Mouse (Mus musculus) lung, embryonic 14.5 days (tissue): ENCODE measurements around the gene Themis2. TPM values are rescaled to one million over a fixed set of nuclear protein-coding genes. Genes with fewer than 3 reads are reported as not detected.
"Not testable (repeated sequence)": the region's sequence is repeated elsewhere in the genome, so short reads cannot be mapped to it uniquely, and the experiment has no call there.

Experiments
- ATAC-seq: fragments of 200-750 bp; cut with Nextera tagmentation; 2 replicates; pipeline ENCODE4 v1.8.0; 2017; ENCODE audit warnings: mild to moderate bottlenecking, moderate TSS enrichment, moderate library complexity; ENCODE audit not compliant: insufficient read depth
- DNase-seq: peaks from one replicate; pipeline ENCODE4 v3.0.0-alpha.2; 2015
- H3K27ac ChIP-seq: fragments of 300-500 bp; sonication (generic); 2 replicates; pipeline ENCODE4 v1.5.1; 2014; ENCODE audit warnings: low read depth, mild to moderate bottlenecking, moderate library complexity
- H3K27me3 ChIP-seq: fragments of 300-500 bp; sonication (generic); 2 replicates; pipeline ENCODE4 v1.6.1; 2014; ENCODE audit warnings: low read length, control low read depth; ENCODE audit not compliant: insufficient read depth
- H3K36me3 ChIP-seq: fragments of 300-500 bp; sonication (generic); 2 replicates; pipeline ENCODE4 v1.6.1; 2014; ENCODE audit warnings: control low read depth; ENCODE audit not compliant: insufficient read depth
- H3K4me1 ChIP-seq: fragments of 300-500 bp; sonication (generic); 2 replicates; pipeline ENCODE4 v1.6.1; 2014; ENCODE audit warnings: antibody characterized with exemption, control low read depth; ENCODE audit not compliant: insufficient read depth
- H3K4me2 ChIP-seq: fragments of 300-500 bp; sonication (generic); 2 replicates; pipeline ENCODE4 v1.6.1; 2014; ENCODE audit warnings: mild to moderate bottlenecking
- H3K4me3 ChIP-seq: fragments of 300-500 bp; sonication (generic); 2 replicates; pipeline ENCODE4 v1.5.1; 2014; ENCODE audit warnings: low read depth, low read length
- H3K9ac ChIP-seq: fragments of 300-500 bp; sonication (generic); 2 replicates; pipeline ENCODE4 v1.6.1; 2014
- H3K9me3 ChIP-seq: fragments of 300-500 bp; sonication (generic); 2 replicates; pipeline ENCODE4 v1.6.1; 2016; ENCODE audit warnings: low read depth, low read length, control low read depth
- CTCF ChIP-seq: IDR thresholded peaks from 2 replicates; pipeline ENCODE4 v1.5.1; 2016; ENCODE audit warnings: antibody characterized with exemption, low read depth
- WGBS: fragments of 180-500 bp; shearing (Covaris S2); extraction: QIAGEN DNeasy Blood & Tissue Kit; methylation state at CpG from one replicate; pipeline ENCODE4 v1.1.7; 2014; 5-methylcytosine and 5-hydroxymethylcytosine counted together
- polyA plus RNA-seq: library from polyadenylated mRNA; unstranded; fragments of >200 nt; fragmentation: Nextera tagmentation; extraction: Ambion mirVana; gene quantifications from 2 replicates; pipeline ENCODE4 v1.2.1, GENCODE M21; 2014

Themis2 gene
- polyA plus RNA-seq, 1 experiment from 2014 or later = 1.8 TPM

DNA sequence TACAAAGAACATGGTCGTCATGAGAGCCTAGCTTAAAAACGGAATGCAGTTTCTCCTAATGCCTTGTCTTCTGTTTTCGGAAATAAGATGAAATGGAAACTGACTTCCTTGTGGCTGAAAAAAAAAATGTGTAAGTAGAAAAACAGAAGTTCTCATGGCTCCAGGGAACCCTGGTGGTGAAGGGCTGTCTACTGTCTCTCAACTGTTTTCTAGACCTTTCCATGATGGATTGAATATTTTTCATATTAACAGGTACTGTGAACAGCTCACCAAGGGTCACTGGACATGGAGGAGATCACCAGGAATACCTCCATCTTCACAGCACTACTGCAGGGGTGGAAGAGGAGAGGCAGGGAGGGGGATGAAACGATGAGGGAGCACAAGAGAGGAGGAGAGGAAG is 1.8 kb upstream of the Themis2 start:
- Histone ChIP-seq H3K4me1 (0 out of 2 replicates have a peak, but pooled peaks cover 5% of the 10 kb centered on the region), H3K36me3 (no peaks in the 10 kb centered on the region), H3K4me3 (no peak overlapping the region), H3K9me3 (no peaks in the 10 kb centered on the region), H3K4me2 (no peak overlapping the region), H3K27ac (no peak overlapping the region), H3K27me3 (peaks cover 15% of the 10 kb centered on the region; the same call in 1 of the 2 replicates), H3K9ac (no peak overlapping the region)
- WGBS = 64% methylated on average over 4 of the region's 4 CpGs
- no peak for ATAC-seq
- no peak for DNase-seq
- TF ChIP-seq CTCF = no peak

DNA sequence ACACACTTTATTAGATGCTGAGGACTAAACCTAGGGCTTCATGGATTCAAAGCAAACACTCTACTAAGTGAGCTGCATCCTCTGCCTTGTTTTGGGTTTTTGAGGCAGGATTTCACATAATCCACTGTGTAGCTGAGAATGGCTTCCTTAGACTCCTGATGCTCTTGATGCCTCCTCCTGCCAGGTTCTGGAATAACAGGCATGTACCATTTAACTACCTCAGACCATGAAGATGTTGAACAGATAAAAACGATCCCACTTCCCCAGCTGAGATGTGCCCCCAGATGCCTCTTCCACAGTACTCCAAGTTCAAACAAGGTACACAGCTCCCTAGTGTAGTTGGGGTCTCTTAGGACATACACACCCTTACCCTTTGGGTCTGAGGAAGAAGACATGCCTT is 1.3 kb upstream of the Themis2 start:
- TF ChIP-seq CTCF = no peak
- WGBS = 63% methylated on average over 1 of the region's 1 CpGs
- Histone ChIP-seq H3K36me3 (no peaks in the 10 kb centered on the region), H3K9me3 (no peaks in the 10 kb centered on the region), H3K4me2 (no peak overlapping the region), H3K9ac (no peak overlapping the region), H3K4me1 (0 out of 2 replicates have a peak, but pooled peaks cover 5% of the 10 kb centered on the region), H3K27me3 (peaks cover 15% of the 10 kb centered on the region; the same call in 1 of the 2 replicates), H3K27ac (no peak overlapping the region), H3K4me3 (no peak overlapping the region)
- DNase-seq (no peak), ATAC-seq (no peak)

DNA sequence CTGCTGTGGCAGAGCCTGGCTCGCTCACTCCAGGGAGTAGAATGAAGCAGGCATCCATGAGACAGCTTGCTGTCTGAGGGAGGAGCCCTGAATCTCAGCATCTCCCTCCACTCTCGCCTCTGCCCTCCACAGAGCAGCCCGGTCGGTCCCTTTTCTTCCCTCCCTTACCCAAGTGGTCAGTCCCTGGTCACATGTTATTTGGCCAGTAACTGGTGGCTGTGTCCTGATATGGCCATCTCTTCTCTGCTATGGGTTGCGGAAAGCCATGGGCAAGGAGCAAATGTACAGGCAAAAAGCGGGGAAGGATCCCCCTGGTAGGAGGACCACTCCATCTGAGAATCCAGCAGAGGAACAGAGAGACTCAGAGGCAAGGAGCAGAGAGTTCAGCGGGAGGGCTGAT is 1.0 kb downstream of the Themis2 start:
- WGBS = 51% methylated on average over 7 of the region's 7 CpGs
- Histone ChIP-seq H3K4me1 (0 out of 2 replicates have a peak, but pooled peaks cover 5% of the 10 kb centered on the region), H3K27ac (no peak overlapping the region), H3K9me3 (no peaks in the 10 kb centered on the region), H3K27me3 (peaks cover 15% of the 10 kb centered on the region; the same call in 1 of the 2 replicates), H3K9ac (no peak overlapping the region), H3K4me2 (no peak overlapping the region), H3K36me3 (no peaks in the 10 kb centered on the region), H3K4me3 (no peak overlapping the region)
- no peak for TF ChIP-seq CTCF
- no peak for ATAC-seq
- no peak for DNase-seq

DNA sequence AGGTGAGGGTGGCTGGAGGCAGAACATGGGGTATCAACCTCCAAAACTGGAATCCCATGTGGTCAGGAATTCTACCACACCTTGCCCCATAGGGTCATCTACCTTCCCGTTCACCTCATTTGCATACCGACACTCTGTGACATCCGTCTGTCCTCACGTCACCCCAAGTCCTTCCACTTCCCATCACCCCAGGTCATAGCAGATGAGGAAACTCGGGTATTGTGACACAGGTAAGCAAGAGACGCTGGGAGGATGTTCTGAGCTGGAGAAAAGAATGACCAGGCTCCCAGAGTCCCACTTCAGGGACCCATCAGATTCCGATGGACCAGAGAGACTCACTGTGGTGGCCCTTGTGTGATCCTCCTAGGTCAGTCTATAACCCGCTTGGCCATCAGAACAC is 1.4 kb downstream of the Themis2 start:
- 60% methylated on average over 8 of the region's 8 CpGs for WGBS
- Histone ChIP-seq H3K9ac (no peak overlapping the region), H3K4me1 (0 out of 2 replicates have a peak, but pooled peaks cover 5% of the 10 kb centered on the region), H3K36me3 (no peaks in the 10 kb centered on the region), H3K4me2 (no peak overlapping the region), H3K9me3 (no peaks in the 10 kb centered on the region), H3K27ac (no peak overlapping the region), H3K4me3 (no peak overlapping the region), H3K27me3 (peaks cover 15% of the 10 kb centered on the region; the same call in 1 of the 2 replicates)
- TF ChIP-seq CTCF = no peak
- DNase-seq = no peak
- ATAC-seq = no peak

DNA sequence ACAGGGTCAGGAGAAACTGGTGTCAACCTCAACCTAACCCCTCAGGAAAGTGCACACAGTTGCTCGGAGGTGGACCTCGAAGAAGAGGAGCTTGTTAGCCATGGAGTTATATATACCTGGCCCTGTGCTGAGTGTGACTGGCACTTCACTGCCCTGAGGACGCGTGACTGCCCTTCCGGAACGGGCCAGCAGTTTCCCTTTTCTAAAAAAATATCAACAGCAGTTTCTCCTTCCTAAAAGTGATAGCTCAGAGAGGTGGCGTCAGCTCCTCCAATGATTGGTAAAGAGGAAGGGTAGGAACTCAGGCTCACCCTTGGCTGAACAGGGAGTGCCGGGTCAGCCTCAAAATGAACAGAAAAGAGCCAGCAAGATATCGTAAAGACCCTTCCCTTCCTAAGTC is 2.2 kb downstream of the Themis2 start:
- H3K27me3 ChIP-seq = peaks cover 15% of the 10 kb centered on the region; the same call in 1 of the 2 replicates
- H3K4me1 ChIP-seq = 0 out of 2 replicates have a peak, but pooled peaks cover 5% of the 10 kb centered on the region
- no peak overlapping the region for H3K4me3 ChIP-seq
- WGBS = 49% methylated on average over 9 of the region's 9 CpGs
- no peak overlapping the region for H3K4me2 ChIP-seq
- TF ChIP-seq CTCF = no peak
- ATAC-seq (no peak), DNase-seq (no peak)
- no peak overlapping the region for H3K27ac ChIP-seq
- no peak overlapping the region for H3K9ac ChIP-seq
- no peaks in the 10 kb centered on the region for H3K9me3 ChIP-seq
- no peaks in the 10 kb centered on the region for H3K36me3 ChIP-seq

DNA sequence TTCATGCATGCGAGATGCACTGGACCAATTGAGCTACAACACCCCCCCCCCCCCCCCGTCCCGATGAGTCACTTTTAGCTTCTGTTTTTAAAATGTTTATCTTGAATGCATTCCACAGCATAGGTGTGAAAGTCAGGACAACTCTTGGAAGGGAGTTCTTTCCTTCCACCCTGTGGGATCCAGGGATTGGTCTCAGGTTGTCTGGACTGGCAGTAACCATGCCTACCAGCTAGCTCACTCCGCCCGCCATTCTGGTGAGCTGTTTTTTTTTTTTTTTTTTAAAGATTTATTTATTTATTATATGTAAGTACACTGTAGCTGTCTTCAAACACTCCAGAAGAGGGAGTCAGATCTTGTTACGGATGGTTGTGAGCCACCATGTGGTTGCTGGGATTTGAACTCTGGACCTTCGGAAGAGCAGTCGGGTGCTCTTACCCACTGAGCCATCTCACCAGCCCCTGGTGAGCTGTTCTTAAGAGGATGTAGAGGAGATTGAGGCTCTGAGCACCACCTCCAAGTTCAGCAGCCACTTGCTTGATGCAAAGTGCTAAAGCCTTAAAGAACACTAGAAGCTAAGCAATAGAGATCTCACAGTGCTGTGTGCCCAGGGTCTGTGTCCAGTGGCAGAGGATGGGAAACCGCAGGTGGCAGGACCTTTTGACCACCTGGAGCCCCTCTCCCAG is 2.7 kb downstream of the Themis2 start:
- H3K4me3 ChIP-seq, H3K36me3 ChIP-seq, H3K9me3 ChIP-seq, H3K9ac ChIP-seq, H3K4me2 ChIP-seq, DNase-seq, H3K4me1 ChIP-seq, ATAC-seq, H3K27ac ChIP-seq: not testable (repeated sequence)
- peaks cover 15% of the 10 kb centered on the region; the same call in 1 of the 2 replicates for H3K27me3 ChIP-seq
- WGBS = 75% methylated on average over 8 of the region's 9 CpGs

DNA sequence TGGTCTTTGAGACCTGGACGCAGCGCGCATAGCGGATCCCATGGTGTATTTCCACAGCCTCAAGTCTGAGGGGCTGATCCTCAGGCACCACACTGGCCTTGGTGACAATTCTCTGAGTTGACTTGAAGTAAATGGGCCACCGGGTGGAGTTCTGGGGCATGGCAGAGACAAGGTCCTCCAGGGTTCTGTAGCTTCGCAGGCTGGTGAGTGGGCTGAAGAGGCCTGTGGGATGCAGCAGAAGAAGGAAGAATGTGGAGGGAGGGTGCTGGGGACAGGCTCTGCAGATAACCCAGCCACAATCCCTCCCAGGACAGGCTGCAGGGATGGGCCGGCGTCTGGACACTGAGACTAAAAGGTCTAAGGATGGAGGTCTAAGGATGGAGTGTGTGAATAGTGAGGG is 6.5 kb downstream of the Themis2 start:
- 80% methylated on average over 8 of the region's 8 CpGs for whole genome bisulfite sequencing
- no peak for ATAC-seq

More for the DNA sequence above, 6.5 kb downstream of the Themis2 start:
- no peaks in the 10 kb centered on the region for H3K9me3 ChIP-seq
- H3K4me3 ChIP-seq = no peak overlapping the region
- H3K36me3 ChIP-seq = no peaks in the 10 kb centered on the region
- no peaks in the 10 kb centered on the region for H3K4me1 ChIP-seq
- H3K27me3 ChIP-seq = peaks cover 6% of the 10 kb centered on the region; the same call in 1 of the 2 replicates
- no peak for DNase-seq
- H3K4me2 ChIP-seq = no peak overlapping the region
- TF ChIP-seq CTCF = no peak
- no peak overlapping the region for H3K9ac ChIP-seq
- no peak overlapping the region for H3K27ac ChIP-seq
